Mouse (Mus musculus) right cerebral cortex, adult 2 months (tissue): ENCODE measurements around the gene Satb2.

Experiments
- DNase-seq, 2 experiments: peaks; one replicate each; pipeline ENCODE4 v3.0.0; 2021 to 2022; ENCODE audit warnings: low spot score in 2 of 2

Gene Satb2

GRCm38 (mm10) chr1:56972950-56973592 lies 5.4 kb downstream of the Satb2 start:
- peak; percentile 92 to 94 for DNase-seq

- no peak for DNase-seq
These were observed 6.0 kb downstream of the Satb2 start for GRCm38 (mm10) chr1:56972251-56972949.

GRCm38 (mm10) chr1:56971942-56972250 lies 6.6 kb downstream of the Satb2 start:
- DNase-seq, result no peak

GRCm38 (mm10) chr1:56971441-56971861 lies 7.0 kb downstream of the Satb2 start:
- DNase-seq, result no peak

GRCm38 (mm10) chr1:56970740-56971141 lies 7.7 kb downstream of the Satb2 start:
- no peak for DNase-seq

GRCm38 (mm10) chr1:56969364-56970360 lies 8.8 kb downstream of the Satb2 start:
- no peak for DNase-seq

- DNase-seq, result no peak
These were observed 12.4 kb downstream of the Satb2 start for GRCm38 (mm10) chr1:56965879-56966579.

GRCm38 (mm10) chr1:56964493-56964892 lies 14.0 kb downstream of the Satb2 start:
- DNase-seq, result no peak

GRCm38 (mm10) chr1:56963291-56963690 lies 15.2 kb downstream of the Satb2 start:
- DNase-seq, result no peak

- no peak for DNase-seq
These were observed 19.5 kb downstream of the Satb2 start for GRCm38 (mm10) chr1:56958996-56959395.

GRCm38 (mm10) chr1:56957942-56958341 lies 20.5 kb downstream of the Satb2 start:
- DNase-seq, result no peak

GRCm38 (mm10) chr1:56956811-56957210 lies 21.6 kb downstream of the Satb2 start:
- no peak for DNase-seq

- DNase-seq, result no peak
These were observed 22.7 kb downstream of the Satb2 start for GRCm38 (mm10) chr1:56955739-56956085.

GRCm38 (mm10) chr1:56955055-56955738 lies 23.3 kb downstream of the Satb2 start:
- DNase-seq, result no peak

- DNase-seq, result no peak
These were observed 24.9 kb downstream of the Satb2 start for GRCm38 (mm10) chr1:56953538-56953937.

- DNase-seq, result no peak
These were observed 26.5 kb downstream of the Satb2 start for GRCm38 (mm10) chr1:56951980-56952379.

- no peak for DNase-seq
These were observed 26.9 kb downstream of the Satb2 start for GRCm38 (mm10) chr1:56951525-56951924.

GRCm38 (mm10) chr1:56939432-56939831 lies 39.0 kb downstream of the Satb2 start:
- DNase-seq, result no peak

GRCm38 (mm10) chr1:56938432-56938831 lies 40.0 kb downstream of the Satb2 start:
- no peak for DNase-seq

- DNase-seq, result no peak
These were observed 41.9 kb downstream of the Satb2 start for GRCm38 (mm10) chr1:56936554-56936953.

- no peak for DNase-seq
These were observed 44.6 kb downstream of the Satb2 start for GRCm38 (mm10) chr1:56933821-56934220.
